Mouse (Mus musculus) myocyte (in vitro differentiated cells): ENCODE data around the gene Plekho1. TPM values are rescaled to one million over a fixed set of nuclear protein-coding genes. Genes with fewer than 3 reads are reported as not detected.

ENCODE experiments used
- H3K27me3 ChIP-seq: one replicate; pipeline ENCODE4 v1.6.1; 2011; ENCODE audit not compliant: control insufficient read depth, insufficient read depth, insufficient read length
- H3K36me3 ChIP-seq: one replicate; pipeline ENCODE4 v1.6.1; 2011; ENCODE audit not compliant: control insufficient read depth, insufficient read depth
- H3K4me2 ChIP-seq: one replicate; pipeline ENCODE4 v1.6.1; 2011; ENCODE audit warnings: low read depth, control low read depth
- H3K4me3 ChIP-seq: one replicate; pipeline ENCODE4 v1.5.1; 2011; ENCODE audit warnings: mild to moderate bottlenecking, control low read depth, moderate library complexity
- H3K79me2 ChIP-seq: one replicate; pipeline ENCODE4 v1.6.1; 2011; ENCODE audit not compliant: control insufficient read depth, insufficient read depth
- H3ac ChIP-seq: one replicate; pipeline ENCODE4 v1.6.1; 2011; ENCODE audit not compliant: control insufficient read depth, insufficient read length
- CEBPB ChIP-seq: IDR thresholded peaks from 2 replicates; pipeline ENCODE4 v1.6.1; 2011; ENCODE audit warnings: mild to moderate bottlenecking, moderate library complexity; ENCODE audit not compliant: poor library complexity, insufficient read depth, severe bottlenecking
- E2F4 ChIP-seq: IDR thresholded peaks from one replicate; pipeline ENCODE4 v1.6.1; 2011; ENCODE audit warnings: mild to moderate bottlenecking, control low read depth, moderate library complexity; ENCODE audit not compliant: insufficient read depth
- MAX ChIP-seq: IDR thresholded peaks from one replicate; pipeline ENCODE4 v1.6.1; 2011; ENCODE audit warnings: low read depth, mild to moderate bottlenecking, control low read depth
- MYOD1 ChIP-seq, 3 experiments: IDR thresholded peaks; one replicate each; pipeline ENCODE4 v1.6.1; 2011; ENCODE audit warnings: control low read depth in 2 of 3, low read depth in 2 of 3, mild to moderate bottlenecking in 2 of 3, moderate library complexity in 1 of 3; ENCODE audit not compliant: insufficient read length in 2 of 3, control insufficient read depth in 1 of 3
- MYOG ChIP-seq, 3 experiments: IDR thresholded peaks; one replicate each; pipeline ENCODE4 v1.6.1; 2011; ENCODE audit warnings: control low read depth in 2 of 3, low read depth in 2 of 3, mild to moderate bottlenecking in 2 of 3; ENCODE audit not compliant: insufficient read length in 2 of 3, control insufficient read depth in 1 of 3, insufficient read depth in 1 of 3
- POLR2A ChIP-seq: IDR thresholded peaks from one replicate; pipeline ENCODE4 v1.6.1; 2011; ENCODE audit warnings: low read depth, mild to moderate bottlenecking, control low read depth, moderate library complexity; ENCODE audit not compliant: insufficient read length
- POLR2AphosphoS2 ChIP-seq: IDR thresholded peaks from one replicate; pipeline ENCODE4 v1.6.1; 2011; ENCODE audit warnings: low read depth, control low read depth; ENCODE audit not compliant: insufficient read length
- REST ChIP-seq: IDR thresholded peaks from one replicate; pipeline ENCODE4 v1.6.1; 2011; ENCODE audit warnings: mild to moderate bottlenecking, control low read depth, moderate library complexity; ENCODE audit not compliant: insufficient read depth, insufficient read length
- SRF ChIP-seq: IDR thresholded peaks from one replicate; pipeline ENCODE4 v1.6.1; 2011; ENCODE audit warnings: low read depth; ENCODE audit not compliant: control insufficient read depth, insufficient read length
- TCF12 ChIP-seq: IDR thresholded peaks from one replicate; pipeline ENCODE4 v1.6.1; 2011; ENCODE audit warnings: mild to moderate bottlenecking, control low read depth; ENCODE audit not compliant: poor library complexity, insufficient read depth, severe bottlenecking
- TCF3 ChIP-seq: IDR thresholded peaks from one replicate; pipeline ENCODE4 v1.6.1; 2011; ENCODE audit warnings: low read depth, control low read depth; ENCODE audit not compliant: insufficient read length
- USF1 ChIP-seq: IDR thresholded peaks from one replicate; pipeline ENCODE4 v1.6.1; 2011; ENCODE audit warnings: low read depth, mild to moderate bottlenecking, control low read depth, moderate library complexity
- polyA plus RNA-seq: library from polyadenylated mRNA; unstranded; fragments of >200 nt; fragmentation: generic; extraction: Trizol; gene quantifications from one replicate; pipeline ENCODE4 v1.2.1, GENCODE M21; 2012; ENCODE audit warnings: missing spikeins

Gene Plekho1
- polyA plus RNA-seq, 1 experiment, result 107 TPM

DNA sequence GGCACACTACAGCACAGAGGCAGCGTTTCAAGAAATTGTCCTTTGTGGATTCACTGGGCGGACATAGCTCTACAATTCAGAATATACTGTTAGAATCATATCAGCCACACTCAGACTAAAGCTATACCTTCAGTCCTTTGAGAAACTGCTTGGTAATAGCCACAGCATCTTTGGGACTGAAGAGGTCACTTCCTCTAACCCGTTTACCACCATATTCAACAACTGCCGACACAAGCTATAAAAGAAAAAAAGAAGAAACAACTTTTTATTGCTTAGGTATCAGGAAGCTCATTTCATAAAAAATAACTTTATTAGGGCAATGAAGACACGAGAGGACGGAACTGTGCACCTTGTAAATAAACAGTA lies 36.8 kb upstream of the Plekho1 start:
- Histone ChIP-seq H3K4me2 (peak overlapping the region; percentile 19), H3K27me3 (no peaks in the 10 kb centered on the region), H3K36me3 (peaks cover 7% of the 10 kb centered on the region), H3K4me3 (no peak overlapping the region), H3K79me2 (no peaks in the 10 kb centered on the region), H3ac (no peak overlapping the region)
- no peak for TF ChIP-seq POLR2A
- TF ChIP-seq USF1, result no peak
- no peak for TF ChIP-seq MAX
- TF ChIP-seq POLR2AphosphoS2, result no peak
- no peak for TF ChIP-seq SRF
- no peak for TF ChIP-seq MYOG (IDR thresholded peaks at IDR 0.05; ENCODE audit: control insufficient read depth in 1 of 3, insufficient read depth in 1 of 3, insufficient read length in 2 of 3, low read depth in 2 of 3)
- no peak for TF ChIP-seq MYOD1 (IDR thresholded peaks at IDR 0.05; ENCODE audit: control insufficient read depth in 1 of 3, insufficient read length in 2 of 3, low read depth in 2 of 3)
- no peak for TF ChIP-seq REST
- TF ChIP-seq E2F4, result no peak
- no peak for TF ChIP-seq TCF3
- TF ChIP-seq TCF12, result no peak
- TF ChIP-seq CEBPB, result no peak

DNA sequence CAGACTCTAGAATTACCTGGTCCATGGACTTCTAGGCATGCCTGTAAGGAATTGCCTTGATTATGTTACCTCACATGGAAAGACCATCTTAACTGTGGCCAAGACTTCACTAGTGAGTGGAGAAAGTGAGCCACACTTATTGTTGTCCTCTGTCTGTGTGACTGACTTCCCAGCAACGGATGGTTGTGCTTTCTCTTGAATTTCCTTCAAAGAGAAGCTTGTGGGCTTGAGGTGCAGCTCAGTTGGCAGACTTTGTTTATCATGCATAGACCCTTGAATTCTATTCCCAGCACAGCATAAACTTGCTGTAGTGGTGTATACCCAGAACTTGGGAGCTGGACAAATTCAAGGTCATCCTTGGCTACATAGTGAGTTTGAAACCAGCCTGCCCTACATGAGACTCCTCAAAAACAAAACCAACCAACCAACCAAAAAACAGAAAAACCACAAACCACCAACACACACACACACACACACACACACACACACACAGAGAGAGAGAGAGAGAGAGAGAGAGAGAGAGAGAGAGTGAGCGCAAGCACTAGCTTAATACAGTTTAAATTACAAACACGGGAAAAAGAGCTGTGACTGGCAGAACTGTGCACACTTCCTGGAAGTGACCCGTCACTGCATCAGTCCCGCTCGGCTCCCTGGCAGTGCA lies 36.3 kb upstream of the Plekho1 start:
- Histone ChIP-seq H3ac (no peak overlapping the region), H3K4me3 (no peak overlapping the region)
- TF ChIP-seq CEBPB, result no peak
- no peak for TF ChIP-seq TCF12
- TF ChIP-seq TCF3, result no peak
- no peak for TF ChIP-seq MYOG (IDR thresholded peaks at IDR 0.05; ENCODE audit: control insufficient read depth in 1 of 3, insufficient read depth in 1 of 3, insufficient read length in 2 of 3, low read depth in 2 of 3)
- no peak for TF ChIP-seq POLR2A
- no peak for TF ChIP-seq MAX

DNA sequence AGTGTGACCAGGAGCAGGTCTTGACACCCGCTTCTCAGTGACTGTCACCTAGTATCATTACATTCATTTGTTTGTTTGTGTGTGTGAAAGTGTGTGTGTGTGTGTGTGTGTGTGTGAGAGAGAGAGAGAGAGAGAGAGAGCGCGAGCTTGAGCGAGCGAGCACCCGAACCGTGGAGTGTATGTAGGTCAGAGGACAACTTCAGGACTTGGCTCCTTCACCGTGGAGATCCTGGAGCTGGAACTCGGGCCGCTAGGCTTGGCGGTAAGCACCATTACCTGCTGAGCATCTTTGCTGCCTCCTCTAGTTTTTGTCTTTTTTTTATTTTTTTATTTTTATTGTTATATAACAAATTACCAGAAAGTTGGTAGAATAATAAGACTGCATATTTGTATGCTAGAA lies 34.0 kb upstream of the Plekho1 start:
- H3K27me3 ChIP-seq, result no peaks in the 10 kb centered on the region
- TF ChIP-seq REST (no peak), TCF3 (no peak), USF1 (no peak), E2F4 (no peak), POLR2AphosphoS2 (no peak)
- no peak overlapping the region for H3K4me2 ChIP-seq
- H3K36me3 ChIP-seq, result peaks cover 4% of the 10 kb centered on the region
- no peak overlapping the region for H3K4me3 ChIP-seq
- H3ac ChIP-seq, result no peak overlapping the region
- H3K79me2 ChIP-seq, result no peaks in the 10 kb centered on the region

More for the DNA sequence above, 36.3 kb upstream of the Plekho1 start:
- Histone ChIP-seq H3K4me2 (peak overlapping the region; percentile 19), H3K36me3 (peaks cover 9% of the 10 kb centered on the region), H3K79me2 (no peaks in the 10 kb centered on the region), H3K27me3 (no peaks in the 10 kb centered on the region)

DNA sequence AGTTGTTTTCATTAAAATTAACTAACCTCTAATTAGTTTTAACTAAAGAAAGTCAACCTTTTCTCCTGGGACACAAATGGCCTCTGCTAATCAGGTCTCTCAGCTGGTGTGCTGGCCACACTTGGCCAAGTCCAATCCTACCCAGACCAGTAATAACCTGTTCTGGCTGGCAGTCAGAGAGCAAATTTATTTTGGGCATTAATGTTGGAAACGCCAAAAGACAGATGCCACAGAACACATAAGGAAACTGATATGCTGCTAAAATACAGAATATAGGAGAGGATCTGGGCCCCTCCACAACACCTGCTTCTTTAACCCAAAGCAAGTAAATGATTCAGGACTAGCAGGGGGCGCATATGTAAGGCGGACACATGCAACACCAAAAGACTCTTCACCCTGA lies 33.5 kb upstream of the Plekho1 start:
- Histone ChIP-seq H3K4me2 (no peak overlapping the region), H3K27me3 (no peaks in the 10 kb centered on the region)

DNA sequence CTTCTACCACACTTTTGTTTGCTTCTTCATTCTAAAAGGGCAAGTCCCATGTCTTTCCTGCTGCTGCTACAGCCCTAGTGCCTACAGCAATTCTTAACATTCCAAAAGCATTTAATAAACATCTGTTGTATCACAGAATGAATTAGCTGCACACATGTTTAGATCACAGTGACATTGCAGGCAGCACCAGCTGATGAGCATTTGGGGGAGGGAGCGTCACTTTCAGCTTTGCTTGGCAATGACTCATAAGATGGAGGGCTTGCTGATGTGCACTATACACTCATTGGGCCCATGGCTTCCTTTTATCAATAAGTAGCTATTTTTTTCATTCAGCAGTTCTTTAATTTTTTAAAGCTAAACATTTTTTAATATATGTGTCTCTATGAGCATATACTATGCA lies 32.1 kb upstream of the Plekho1 start:
- peaks cover 9% of the 10 kb centered on the region for H3K36me3 ChIP-seq
- no peaks in the 10 kb centered on the region for H3K79me2 ChIP-seq
- TF ChIP-seq REST (no peak), MYOG (IDR thresholded peaks at IDR 0.05; ENCODE audit: control insufficient read depth in 1 of 3, insufficient read depth in 1 of 3, insufficient read length in 2 of 3, low read depth in 2 of 3) (peak in 2 of 3 experiments; percentile 37 to 63), MYOD1 (IDR thresholded peaks at IDR 0.05; ENCODE audit: control insufficient read depth in 1 of 3, insufficient read length in 2 of 3, low read depth in 2 of 3) (peak in 2 of 3 experiments; percentile 61 to 64)
- H3K27me3 ChIP-seq, result no peaks in the 10 kb centered on the region
- H3K4me2 ChIP-seq, result no peak overlapping the region
- no peak overlapping the region for H3ac ChIP-seq
- H3K4me3 ChIP-seq, result no peak overlapping the region

More for the DNA sequence above, 33.5 kb upstream of the Plekho1 start:
- Histone ChIP-seq H3ac (no peak overlapping the region), H3K79me2 (no peaks in the 10 kb centered on the region), H3K4me3 (no peak overlapping the region), H3K36me3 (peaks cover 6% of the 10 kb centered on the region)
- TF ChIP-seq MAX, result no peak
- TF ChIP-seq REST, result no peak
- no peak for TF ChIP-seq POLR2A
- no peak for TF ChIP-seq TCF12
- TF ChIP-seq POLR2AphosphoS2, result no peak
- TF ChIP-seq MYOD1 (IDR thresholded peaks at IDR 0.05; ENCODE audit: control insufficient read depth in 1 of 3, insufficient read length in 2 of 3, low read depth in 2 of 3), result no peak
- no peak for TF ChIP-seq SRF
- TF ChIP-seq E2F4, result no peak
- no peak for TF ChIP-seq TCF3
- no peak for TF ChIP-seq MYOG (IDR thresholded peaks at IDR 0.05; ENCODE audit: control insufficient read depth in 1 of 3, insufficient read depth in 1 of 3, insufficient read length in 2 of 3, low read depth in 2 of 3)
- no peak for TF ChIP-seq CEBPB
- TF ChIP-seq USF1, result no peak
